Mouse (Mus musculus): Measurements from ENCODE around the gene Dusp13. TPM values are rescaled to one million over a fixed set of nuclear protein-coding genes. Genes with fewer than 3 reads are reported as not detected.

The Dusp13 gene
- polyA plus RNA-seq, 1 experiment from 2014 or later, result not detected

DNA sequence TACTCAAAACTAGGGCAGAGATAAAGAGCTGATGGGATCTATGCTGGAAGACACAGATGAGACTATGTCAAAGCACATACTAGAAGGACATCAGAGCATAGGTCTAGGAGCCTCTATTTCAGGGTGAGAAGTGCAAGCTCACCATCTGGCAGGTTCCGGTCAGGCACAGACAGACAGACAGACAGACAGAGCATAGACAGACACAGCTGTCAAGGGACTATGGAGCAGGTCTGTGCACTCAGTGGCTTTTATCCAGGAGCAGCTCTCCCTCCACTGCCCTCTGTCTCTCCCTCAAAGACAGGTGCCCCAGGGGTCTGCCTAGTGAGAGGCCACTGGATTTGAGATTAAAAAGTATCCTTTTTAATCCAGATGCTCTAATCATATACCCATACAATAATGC is 6.8 kb downstream of the Dusp13 start:
- DNase-seq (ENCODE audit: low spot score) (no peak), ATAC-seq (replicated peaks; ENCODE audit: low FRiP score) (no peak)
- WGBS, result 88% methylated on average over 1 of the region's 1 CpGs
- Histone ChIP-seq H3K4me1 (replicated peaks; ENCODE audit: control insufficient read depth, insufficient read depth, low read length) (no peaks in the 10 kb centered on the region), H3K4me2 (no peak overlapping the region), H3K27ac (ENCODE audit: low read depth, low read length) (no peak overlapping the region), H3K9ac (ENCODE audit: low read depth, low read length) (no peak overlapping the region), H3K9me3 (ENCODE audit: control insufficient read depth, low read length) (no peaks in the 10 kb centered on the region), H3K27me3 (replicated peaks; ENCODE audit: control insufficient read depth, insufficient read depth, low read length) (no peaks in the 10 kb centered on the region; the same call in 1 of the 2 replicates), H3K4me3 (ENCODE audit: low read depth, low read length) (no peak overlapping the region), H3K36me3 (ENCODE audit: control insufficient read depth, insufficient read depth, low read length) (no peaks in the 10 kb centered on the region)

DNA sequence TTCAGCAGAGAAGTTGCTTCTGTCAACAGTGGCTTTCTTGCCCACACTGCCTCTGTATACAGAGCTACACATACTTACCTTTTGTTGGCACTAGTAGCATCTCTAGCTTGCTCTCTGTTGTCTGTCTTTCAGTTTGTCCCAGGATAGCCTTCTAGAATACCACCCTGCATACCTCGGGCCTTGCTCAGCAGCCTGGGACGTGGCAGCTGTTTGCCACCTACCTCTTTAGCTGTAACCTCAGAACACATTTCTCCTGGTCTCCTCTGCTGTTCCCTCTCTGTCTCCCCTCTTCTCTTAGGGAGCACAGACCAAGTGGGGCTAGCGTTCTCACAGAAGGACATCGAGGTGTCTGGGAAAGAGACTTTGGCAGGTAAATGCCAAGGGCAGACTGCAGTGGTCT is 8.5 kb downstream of the Dusp13 start:
- H3K4me1 ChIP-seq (replicated peaks; ENCODE audit: control insufficient read depth, insufficient read depth, low read length), result no peaks in the 10 kb centered on the region
- 85% methylated on average over 4 of the region's 4 CpGs for WGBS
- no peaks in the 10 kb centered on the region; the same call in 1 of the 2 replicates for H3K27me3 ChIP-seq (replicated peaks; ENCODE audit: control insufficient read depth, insufficient read depth, low read length)
- DNase-seq (ENCODE audit: low spot score) (no peak), ATAC-seq (replicated peaks; ENCODE audit: low FRiP score) (no peak)
- no peaks in the 10 kb centered on the region for H3K36me3 ChIP-seq (ENCODE audit: control insufficient read depth, insufficient read depth, low read length)
- no peak overlapping the region for H3K4me2 ChIP-seq
- no peak overlapping the region for H3K9ac ChIP-seq (ENCODE audit: low read depth, low read length)
- no peak overlapping the region for H3K4me3 ChIP-seq (ENCODE audit: low read depth, low read length)
- H3K9me3 ChIP-seq (ENCODE audit: control insufficient read depth, low read length), result no peaks in the 10 kb centered on the region
- H3K27ac ChIP-seq (ENCODE audit: low read depth, low read length), result no peak overlapping the region

DNA sequence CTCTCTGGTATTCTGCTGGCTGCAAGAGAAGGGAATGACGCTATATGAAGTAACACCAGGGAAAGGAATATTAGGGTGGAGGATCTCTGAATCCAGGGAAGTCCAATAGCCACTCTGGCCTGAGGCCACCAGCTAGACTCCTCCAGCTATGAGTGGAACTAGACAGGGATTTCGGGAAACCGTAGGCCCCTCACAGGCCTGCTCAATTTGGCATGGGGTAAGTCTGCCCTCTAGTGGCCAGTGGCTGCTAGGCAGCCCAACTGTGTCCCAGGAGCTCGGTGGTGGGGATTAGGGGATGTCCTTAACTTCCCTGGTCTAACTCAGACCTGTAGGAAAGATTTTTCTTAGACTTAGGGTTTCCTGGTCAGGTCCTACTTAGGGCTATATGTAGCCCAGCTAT is 9.2 kb downstream of the Dusp13 start:
- Histone ChIP-seq H3K9me3 (ENCODE audit: control insufficient read depth, low read length) (no peaks in the 10 kb centered on the region), H3K27me3 (replicated peaks; ENCODE audit: control insufficient read depth, insufficient read depth, low read length) (no peaks in the 10 kb centered on the region; the same call in 1 of the 2 replicates), H3K4me1 (replicated peaks; ENCODE audit: control insufficient read depth, insufficient read depth, low read length) (no peaks in the 10 kb centered on the region), H3K9ac (ENCODE audit: low read depth, low read length) (no peak overlapping the region), H3K4me2 (no peak overlapping the region), H3K36me3 (ENCODE audit: control insufficient read depth, insufficient read depth, low read length) (no peaks in the 10 kb centered on the region), H3K4me3 (ENCODE audit: low read depth, low read length) (no peak overlapping the region), H3K27ac (ENCODE audit: low read depth, low read length) (no peak overlapping the region)
- ATAC-seq (replicated peaks; ENCODE audit: low FRiP score) (peak; percentile 52), DNase-seq (ENCODE audit: low spot score) (peak; percentile 74)
- WGBS, result 24% methylated on average over 4 of the region's 4 CpGs

DNA sequence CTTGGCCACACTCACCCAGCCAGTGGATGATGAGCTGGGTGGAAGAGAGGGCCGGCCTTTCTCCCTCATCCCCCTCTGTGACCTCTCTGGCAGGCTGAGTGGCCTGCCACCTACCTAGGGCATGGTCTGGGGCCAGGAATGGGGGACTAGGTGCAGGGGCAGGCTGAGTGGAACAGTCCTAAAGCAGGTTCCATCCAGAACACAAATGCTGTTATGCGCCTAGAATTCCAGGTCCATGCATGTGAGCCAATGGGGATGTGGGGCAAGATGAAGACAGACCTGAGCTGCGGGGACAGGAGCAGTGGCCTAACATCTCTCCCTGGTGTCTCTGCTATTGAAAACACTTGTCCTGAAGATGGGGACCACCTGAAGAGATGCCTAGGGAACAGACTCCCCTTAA is 9.7 kb downstream of the Dusp13 start:
- Histone ChIP-seq H3K27me3 (replicated peaks; ENCODE audit: control insufficient read depth, insufficient read depth, low read length) (no peaks in the 10 kb centered on the region; the same call in 1 of the 2 replicates), H3K4me1 (replicated peaks; ENCODE audit: control insufficient read depth, insufficient read depth, low read length) (no peaks in the 10 kb centered on the region), H3K9me3 (ENCODE audit: control insufficient read depth, low read length) (no peaks in the 10 kb centered on the region), H3K9ac (ENCODE audit: low read depth, low read length) (no peak overlapping the region), H3K27ac (ENCODE audit: low read depth, low read length) (no peak overlapping the region), H3K36me3 (ENCODE audit: control insufficient read depth, insufficient read depth, low read length) (no peaks in the 10 kb centered on the region), H3K4me3 (ENCODE audit: low read depth, low read length) (no peak overlapping the region), H3K4me2 (no peak overlapping the region)
- DNase-seq (ENCODE audit: low spot score), result no peak
- ATAC-seq (replicated peaks; ENCODE audit: low FRiP score), result no peak
- WGBS, result 75% methylated on average over 3 of the region's 3 CpGs

DNA sequence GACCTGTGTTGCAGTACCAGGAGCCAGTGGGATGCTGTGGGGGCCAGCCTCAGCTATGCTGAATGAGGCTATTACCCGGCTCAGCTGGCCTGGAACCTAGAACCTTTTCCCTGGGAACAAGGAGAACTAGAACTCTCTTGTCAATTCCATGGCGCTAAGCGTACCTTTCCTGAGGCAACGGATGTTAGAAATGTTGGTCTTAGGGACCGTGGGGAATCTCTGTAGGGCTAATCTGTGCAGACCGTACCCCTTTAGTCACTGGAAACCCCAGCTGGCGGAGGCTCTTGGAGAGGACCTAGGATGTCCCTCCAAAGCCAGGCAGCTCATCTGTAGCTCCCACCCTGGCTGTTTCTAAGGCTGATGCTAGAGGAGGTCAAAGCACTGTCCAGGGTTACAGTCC is 10.6 kb downstream of the Dusp13 start:
- 93% methylated on average over 7 of the region's 7 CpGs for WGBS
- no peak for ATAC-seq (replicated peaks; ENCODE audit: low FRiP score)

DNA sequence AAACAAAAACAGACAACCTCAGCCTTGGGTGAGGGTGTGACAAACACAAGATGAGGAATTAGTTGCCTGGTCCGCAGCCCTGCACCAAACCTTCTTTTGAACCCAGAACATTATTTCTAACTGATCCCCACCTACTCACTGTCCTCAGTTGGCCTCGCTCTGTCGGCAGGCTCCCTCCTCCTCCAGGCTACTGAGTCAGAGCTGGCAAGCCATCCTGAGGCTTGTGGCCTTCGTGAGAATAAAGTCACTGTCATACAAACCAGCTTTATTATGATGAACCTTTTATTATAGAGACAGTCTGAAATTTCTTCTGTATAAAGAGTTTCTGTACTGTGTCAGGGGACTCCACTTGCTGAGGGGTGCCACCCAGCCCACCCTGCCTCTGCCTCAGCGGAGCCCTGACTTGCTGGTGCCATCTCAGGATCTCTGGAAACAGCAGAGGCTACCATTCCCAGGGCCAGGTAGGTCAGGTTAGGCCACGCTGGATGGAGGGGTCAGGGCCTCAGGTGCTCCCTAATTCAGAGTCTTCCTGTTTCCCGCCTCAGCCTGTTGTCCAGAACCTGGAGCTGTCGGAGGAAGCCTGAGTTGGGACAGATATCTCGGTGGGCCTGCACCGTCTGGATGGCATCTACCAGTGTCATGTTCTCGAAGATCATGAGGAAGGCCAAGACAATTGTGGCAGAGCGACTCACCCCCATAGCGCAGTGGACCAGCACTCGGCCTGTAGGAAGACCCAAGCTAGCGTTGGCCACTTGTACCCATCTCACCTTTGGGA is 17.7 kb downstream of the Dusp13 start:
- H3K27me3 ChIP-seq (replicated peaks; ENCODE audit: control insufficient read depth, insufficient read depth, low read length), result no peaks in the 10 kb centered on the region
- no peak overlapping the region for H3K4me3 ChIP-seq (ENCODE audit: low read depth, low read length)
- DNase-seq (ENCODE audit: low spot score), result no peak
- H3K9me3 ChIP-seq (ENCODE audit: control insufficient read depth, low read length), result no peaks in the 10 kb centered on the region; the same call in 1 of the 2 replicates
- ATAC-seq (replicated peaks; ENCODE audit: low FRiP score), result no peak
- H3K4me1 ChIP-seq (replicated peaks; ENCODE audit: control insufficient read depth, insufficient read depth, low read length), result no peaks in the 10 kb centered on the region
- no peak overlapping the region for H3K9ac ChIP-seq (ENCODE audit: low read depth, low read length)
- H3K4me2 ChIP-seq, result no peak overlapping the region
- no peaks in the 10 kb centered on the region for H3K36me3 ChIP-seq (ENCODE audit: control insufficient read depth, insufficient read depth, low read length)
- WGBS, result 84% methylated on average over 15 of the region's 15 CpGs
- no peak overlapping the region for H3K27ac ChIP-seq (ENCODE audit: low read depth, low read length)

More for the DNA sequence above, 10.6 kb downstream of the Dusp13 start:
- Histone ChIP-seq H3K4me2 (no peak overlapping the region), H3K4me3 (ENCODE audit: low read depth, low read length) (no peak overlapping the region), H3K27ac (ENCODE audit: low read depth, low read length) (no peak overlapping the region), H3K36me3 (ENCODE audit: control insufficient read depth, insufficient read depth, low read length) (no peaks in the 10 kb centered on the region), H3K27me3 (replicated peaks; ENCODE audit: control insufficient read depth, insufficient read depth, low read length) (no peaks in the 10 kb centered on the region; the same call in 1 of the 2 replicates), H3K9me3 (ENCODE audit: control insufficient read depth, low read length) (no peaks in the 10 kb centered on the region), H3K9ac (ENCODE audit: low read depth, low read length) (no peak overlapping the region), H3K4me1 (replicated peaks; ENCODE audit: control insufficient read depth, insufficient read depth, low read length) (no peaks in the 10 kb centered on the region)
- no peak for DNase-seq (ENCODE audit: low spot score)

DNA sequence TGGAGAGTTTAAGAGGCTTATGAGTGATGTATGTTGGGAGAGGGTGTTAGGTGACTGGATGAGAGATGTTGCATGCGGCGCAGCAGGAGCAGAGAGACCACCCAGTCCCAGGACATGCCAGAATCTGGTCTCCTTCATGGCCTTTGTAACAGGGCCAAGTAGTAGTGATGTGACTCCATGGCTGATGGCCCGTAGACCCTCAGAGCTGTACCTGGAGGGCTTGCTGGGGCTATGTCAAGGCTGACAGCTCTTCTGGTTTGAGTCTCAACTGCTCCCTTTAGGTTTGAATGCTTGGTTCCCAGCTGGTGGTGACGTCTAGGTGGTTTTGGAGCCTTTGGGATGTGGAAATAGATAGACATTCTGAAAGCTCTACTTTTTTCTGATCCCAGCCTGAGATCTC is 21.0 kb downstream of the Dusp13 start:
- WGBS, result 81% methylated on average over 4 of the region's 4 CpGs
- H3K9ac ChIP-seq (ENCODE audit: low read depth, low read length), result no peak overlapping the region
- H3K4me3 ChIP-seq (ENCODE audit: low read depth, low read length), result no peak overlapping the region
- no peaks in the 10 kb centered on the region for H3K36me3 ChIP-seq (ENCODE audit: control insufficient read depth, insufficient read depth, low read length)
- no peaks in the 10 kb centered on the region; the same call in 1 of the 2 replicates for H3K9me3 ChIP-seq (ENCODE audit: control insufficient read depth, low read length)
- no peak overlapping the region for H3K4me2 ChIP-seq
- DNase-seq (ENCODE audit: low spot score), result no peak
- H3K4me1 ChIP-seq (replicated peaks; ENCODE audit: control insufficient read depth, insufficient read depth, low read length), result no peaks in the 10 kb centered on the region
- no peaks in the 10 kb centered on the region for H3K27me3 ChIP-seq (replicated peaks; ENCODE audit: control insufficient read depth, insufficient read depth, low read length)
- ATAC-seq (replicated peaks; ENCODE audit: low FRiP score), result no peak
- H3K27ac ChIP-seq (ENCODE audit: low read depth, low read length), result no peak overlapping the region

DNA sequence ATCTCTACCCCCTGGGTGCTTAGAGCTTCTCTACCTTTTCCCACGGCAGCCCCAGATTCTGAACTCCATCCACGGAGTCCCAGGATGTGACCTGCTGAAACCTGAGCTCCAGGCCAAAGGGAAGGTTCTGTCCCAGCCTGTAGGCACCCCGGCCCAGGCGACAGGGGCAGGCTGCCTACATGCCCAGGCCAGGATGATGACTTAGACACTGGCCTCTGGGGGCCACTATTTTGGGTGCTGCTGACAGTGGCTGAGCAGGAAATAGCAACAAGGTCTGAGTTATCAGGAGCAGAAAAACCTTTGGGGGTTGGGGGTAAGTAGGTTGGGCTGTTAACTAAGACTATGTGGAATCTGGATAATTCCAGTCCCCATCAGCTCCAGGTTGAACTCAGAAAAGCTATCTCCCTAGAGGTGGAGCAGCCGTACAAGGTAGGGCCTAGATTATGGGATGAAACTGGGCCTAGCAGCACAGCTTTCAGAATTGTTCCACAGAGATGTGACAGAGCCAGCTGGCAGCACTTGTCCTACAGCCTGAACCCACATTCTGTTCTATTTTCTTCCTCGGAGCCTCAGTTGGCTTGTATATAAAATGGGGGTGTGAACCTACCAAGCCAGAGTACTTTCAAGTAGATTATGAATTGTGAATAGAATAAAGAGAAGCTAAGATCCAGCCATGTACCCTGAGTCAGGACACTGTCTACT is 21.8 kb downstream of the Dusp13 start:
- Histone ChIP-seq H3K9me3 (ENCODE audit: control insufficient read depth, low read length) (no peaks in the 10 kb centered on the region; the same call in 1 of the 2 replicates), H3K9ac (ENCODE audit: low read depth, low read length) (no peak overlapping the region), H3K36me3 (ENCODE audit: control insufficient read depth, insufficient read depth, low read length) (no peaks in the 10 kb centered on the region), H3K4me2 (no peak overlapping the region), H3K4me1 (replicated peaks; ENCODE audit: control insufficient read depth, insufficient read depth, low read length) (no peaks in the 10 kb centered on the region), H3K27ac (ENCODE audit: low read depth, low read length) (no peak overlapping the region), H3K27me3 (replicated peaks; ENCODE audit: control insufficient read depth, insufficient read depth, low read length) (no peaks in the 10 kb centered on the region), H3K4me3 (ENCODE audit: low read depth, low read length) (no peak overlapping the region)
- DNase-seq (ENCODE audit: low spot score) (no peak), ATAC-seq (replicated peaks; ENCODE audit: low FRiP score) (no peak)
- 73% methylated on average over 6 of the region's 6 CpGs for WGBS

All from liver, embryonic 11.5 days (tissue).